9 mouse cellular contexts compared by ENCODE assay signal in the genomic region with DNA sequence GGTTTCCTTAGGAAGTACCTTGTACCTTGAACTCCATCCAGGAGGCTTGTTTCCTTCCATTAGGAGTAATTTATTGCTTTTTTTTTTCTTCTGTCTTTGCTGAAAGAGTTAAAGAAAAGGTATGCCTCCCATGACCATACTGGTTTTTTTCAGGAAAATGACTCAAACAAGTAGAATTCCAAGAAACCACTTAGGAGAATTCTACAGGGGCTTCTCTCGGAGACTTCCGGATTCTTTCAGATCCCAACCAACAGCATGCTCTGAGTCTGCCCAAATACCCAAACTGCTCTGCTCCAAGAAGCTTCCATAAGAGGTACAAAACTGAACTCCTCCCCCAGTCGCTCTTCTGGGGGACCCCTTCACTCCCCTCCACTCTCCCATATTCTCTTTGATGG. TPM values are rescaled to one million over a fixed set of nuclear protein-coding genes. Genes with fewer than 3 reads are reported as not detected.
DNase-seq lines count a peak whose midpoint lies in the region; ATAC-seq and TF ChIP-seq lines count a peak whose summit lies in the region.
"Had no signal": no experiment of that assay in that cellular context is flagged by ENCODE, and none has a peak within 500 bp of the region (broad histone marks: within the 10 kb centered on the region; RNA-seq: fewer than 3 reads in every experiment).

No protein-coding gene starts in this region.

- TF ChIP-seq EP300 in liver, embryonic 14.5 days (IDR thresholded peaks at IDR 0.05; ENCODE audit: low read depth) = no peak

- H3K4me3 ChIP-seq in gastrocnemius, adult 2 months = peak overlapping the region; percentile 83
- peak overlapping the region; percentile 95; the same call in 1 of the 2 replicates for H3K4me3 ChIP-seq in forebrain, embryonic 15.5 days
- H3K4me3 ChIP-seq in liver, embryonic 14.5 days (ENCODE audit: insufficient read depth in 1 of 2, low read depth in 2 of 2, low read length in 2 of 2) = peak overlapping the region in 1 of 2 experiments; percentile 84; a peak in 2 of 4 replicates

- H3K9ac ChIP-seq in forebrain, embryonic 15.5 days (replicated peaks) = peak overlapping the region; percentile 90
- H3K9ac ChIP-seq in liver, embryonic 14.5 days (replicated peaks) = peak overlapping the region; percentile 89

- no peak for TF ChIP-seq CTCF in gastrocnemius, adult 2 months (IDR thresholded peaks at IDR 0.05)
- TF ChIP-seq CTCF in liver, embryonic 14.5 days (IDR thresholded peaks at IDR 0.05; ENCODE audit: low read depth) = no peak

- H3K4me2 ChIP-seq in forebrain, embryonic 15.5 days (replicated peaks) = peak overlapping the region; percentile 69
- H3K4me2 ChIP-seq in liver, embryonic 14.5 days (ENCODE audit: low read depth) = peak overlapping the region; percentile 97

- no peaks in the 10 kb centered on the region for H3K36me3 ChIP-seq in forebrain, embryonic 15.5 days
- no peaks in the 10 kb centered on the region; the same call in 1 of the 2 replicates for H3K36me3 ChIP-seq in liver, embryonic 14.5 days (replicated peaks; ENCODE audit: control insufficient read depth, insufficient read depth, low read depth)

- no peaks in the 10 kb centered on the region for H3K9me3 ChIP-seq in forebrain, embryonic 15.5 days
- H3K9me3 ChIP-seq in liver, embryonic 14.5 days (ENCODE audit: control insufficient read depth, low read length) = no peaks in the 10 kb centered on the region

- peaks cover 30% of the 10 kb centered on the region for H3K4me1 ChIP-seq in forebrain, embryonic 15.5 days
- peaks cover 14 to 17% of the 10 kb centered on the region in 2 experiments for H3K4me1 ChIP-seq in liver, embryonic 14.5 days (replicated peaks; ENCODE audit: control insufficient read depth in 2 of 2, insufficient read depth in 2 of 2, low read length in 1 of 2)

- no peaks in the 10 kb centered on the region for H3K27me3 ChIP-seq in forebrain, embryonic 15.5 days
- H3K27me3 ChIP-seq in liver, embryonic 14.5 days (ENCODE audit: control insufficient read depth, insufficient read depth, low read length) = no peaks in the 10 kb centered on the region

- ATAC-seq in forebrain, embryonic 15.5 days (replicated peaks) = no peak
- no peak for ATAC-seq in liver, embryonic 14.5 days (ENCODE audit: insufficient read depth)
- ATAC-seq in megakaryocyte-erythroid progenitor cell, adult 5-6 weeks (replicated peaks; ENCODE audit: low FRiP score, low TSS enrichment, poor library complexity, severe bottlenecking) = no peak

- intact Hi-C loops in gastrocnemius, adult 2 months (cut with DNase I) = no loop called here
- intact Hi-C loops in gastrocnemius, postnatal 36 days (cut with DNase I) = no loop called here
- intact Hi-C loops in left cerebral cortex, postnatal 4 days (cut with DNase I) = no loop called here

- H3K27ac ChIP-seq in gastrocnemius, adult 2 months = peak overlapping the region; percentile 95
- H3K27ac ChIP-seq in forebrain, embryonic 15.5 days (replicated peaks) = no peak overlapping the region
- H3K27ac ChIP-seq in liver, embryonic 14.5 days = no peak overlapping the region

- WGBS in forebrain, embryonic 15.5 days = 85% methylated on average over 3 of the region's 3 CpGs
- WGBS in liver, embryonic 14.5 days (ENCODE audit: insufficient replicate concordance) = 64% methylated on average over 3 of the region's 3 CpGs

- no peak for DNase-seq in gastrocnemius, adult 2 months
- DNase-seq in gastrocnemius, postnatal 36 days = no peak
- peak; percentile 62 for DNase-seq in 3134 (ENCODE audit: extremely low read depth, insufficient read length, low spot score)
- no peak for DNase-seq in liver, embryonic 14.5 days (ENCODE audit: low read depth in 3 of 3, low spot score in 3 of 3)
- no peak for DNase-seq in frontal cortex, postnatal 36 days (ENCODE audit: low spot score in 2 of 2)
- no peak for DNase-seq in left cerebral cortex, postnatal 4 days

RNA-seq across cellular contexts. Expression of a gene that starts 1.0 kb away (rescaled TPM):
- 10 to 100 TPM; 13.1 to 14.4 TPM for total RNA-seq in gastrocnemius, adult 2 months (2021)
- 10 to 100 TPM; 12.5 to 12.9 TPM for total RNA-seq in gastrocnemius, postnatal 36 days (2021)
- polyA plus RNA-seq in forebrain, embryonic 15.5 days (2015; fragmentation: Nextera tagmentation; extraction: Ambion mirVana) = 96.1 and 97.7 TPM in 2 replicates
- 13.4 and 18.9 TPM in 2 replicates for polyA plus RNA-seq in liver, embryonic 14.5 days (2012; rRNA removed)
- 32.9 and 36.0 TPM in 2 replicates for polyA plus RNA-seq in liver, embryonic 14.5 days (2014; fragmentation: Nextera tagmentation; extraction: Ambion mirVana)
- total RNA-seq in megakaryocyte-erythroid progenitor cell, adult 5-6 weeks (2014; fragmentation: Nextera tagmentation) = 60.6 and 73.1 TPM in 2 replicates
- total RNA-seq in megakaryocyte-erythroid progenitor cell, adult 5-6 weeks (2017) = 77.1 and 90.0 TPM in 2 replicates
- total RNA-seq in left cerebral cortex, postnatal 4 days (2021) = 10 to 100 TPM; 72.0 to 72.1 TPM

RNA-seq across cellular contexts. Expression of a gene that starts 17.5 kb away (rescaled TPM):
- not detected for total RNA-seq in gastrocnemius, adult 2 months (2021)
- total RNA-seq in gastrocnemius, postnatal 36 days (2021) = not detected
- not detected in 2 replicates for polyA plus RNA-seq in forebrain, embryonic 15.5 days (2015; fragmentation: Nextera tagmentation; extraction: Ambion mirVana)
- not detected in 2 replicates for polyA plus RNA-seq in liver, embryonic 14.5 days (2012; rRNA removed)
- not detected in 2 replicates for polyA plus RNA-seq in liver, embryonic 14.5 days (2014; fragmentation: Nextera tagmentation; extraction: Ambion mirVana)
- not detected in 2 replicates for total RNA-seq in megakaryocyte-erythroid progenitor cell, adult 5-6 weeks (2014; fragmentation: Nextera tagmentation)
- total RNA-seq in megakaryocyte-erythroid progenitor cell, adult 5-6 weeks (2017) = not detected in 2 replicates
- total RNA-seq in left cerebral cortex, postnatal 4 days (2021) = not detected
- polyA plus RNA-seq: macrophage had no signal

RNA-seq across cellular contexts. Expression of a gene that starts 39.0 kb away (rescaled TPM):
- total RNA-seq in gastrocnemius, adult 2 months (2021) = under 1 TPM in 1 of 2 experiments, not detected in 1; 0.42 TPM
- under 1 TPM in 1 of 2 experiments, not detected in 1; 0.15 TPM for total RNA-seq in gastrocnemius, postnatal 36 days (2021)
- not detected in 2 replicates for polyA plus RNA-seq in forebrain, embryonic 15.5 days (2015; fragmentation: Nextera tagmentation; extraction: Ambion mirVana)
- not detected in 2 replicates for polyA plus RNA-seq in liver, embryonic 14.5 days (2012; rRNA removed)
- polyA plus RNA-seq in liver, embryonic 14.5 days (2014; fragmentation: Nextera tagmentation; extraction: Ambion mirVana) = not detected in 2 replicates
- not detected in 2 replicates for total RNA-seq in megakaryocyte-erythroid progenitor cell, adult 5-6 weeks (2014; fragmentation: Nextera tagmentation)
- total RNA-seq in megakaryocyte-erythroid progenitor cell, adult 5-6 weeks (2017) = not detected in 2 replicates
- total RNA-seq in left cerebral cortex, postnatal 4 days (2021) = under 1 TPM; 0.56 to 0.66 TPM
- polyA plus RNA-seq: macrophage had no signal
